Mouse (Mus musculus) hindbrain, embryonic 11.5 days (tissue): Measurements from ENCODE around the gene Tlr2. TPM values are rescaled to one million over a fixed set of nuclear protein-coding genes. Genes with fewer than 3 reads are reported as not detected.
A peak's percentile ranks its signal among the peaks of the same experiment; 100 is the strongest.
"Not testable (repeated sequence)": the region's sequence is repeated elsewhere in the genome, so short reads cannot be mapped to it uniquely, and the experiment has no call there.

ENCODE experiments used
- ATAC-seq: fragments of 200-750 bp; cut with Nextera tagmentation; 2 replicates; pipeline ENCODE4 v1.8.0; 2017; ENCODE audit warnings: mild to moderate bottlenecking, moderate TSS enrichment, moderate library complexity; ENCODE audit not compliant: low FRiP score
- DNase-seq: peaks from one replicate; pipeline ENCODE4 v3.0.0-alpha.2; 2015; ENCODE audit warnings: low spot score
- H3K27ac ChIP-seq: fragments of 300-500 bp; sonication (generic); 2 replicates; pipeline ENCODE4 v1.5.1; 2014; ENCODE audit warnings: mild to moderate bottlenecking, low read depth, low read length
- H3K27me3 ChIP-seq: fragments of 300-500 bp; sonication (generic); 2 replicates; pipeline ENCODE4 v1.6.1; 2014; ENCODE audit warnings: mild to moderate bottlenecking, low read length, moderate library complexity, mixed read lengths; ENCODE audit not compliant: control insufficient read depth, insufficient read depth
- H3K36me3 ChIP-seq: fragments of 300-500 bp; sonication (generic); 2 replicates; pipeline ENCODE4 v1.6.1; 2014; ENCODE audit warnings: mild to moderate bottlenecking, low read length, moderate library complexity, mixed read lengths; ENCODE audit not compliant: control insufficient read depth, insufficient read depth
- H3K4me1 ChIP-seq: fragments of 300-500 bp; sonication (generic); replicated peaks from 2 replicates; pipeline ENCODE4 v1.6.1; 2014; ENCODE audit warnings: low read length, mixed read lengths; ENCODE audit not compliant: control insufficient read depth, insufficient read depth
- H3K4me2 ChIP-seq: fragments of 300-500 bp; sonication (generic); replicated peaks from 2 replicates; pipeline ENCODE4 v1.6.1; 2014; ENCODE audit warnings: mild to moderate bottlenecking, low read depth, low read length
- H3K4me3 ChIP-seq: fragments of 300-500 bp; sonication (generic); 2 replicates; pipeline ENCODE4 v1.5.1; 2014; ENCODE audit warnings: low read depth, low read length
- H3K9ac ChIP-seq: fragments of 300-500 bp; sonication (generic); 2 replicates; pipeline ENCODE4 v1.6.1; 2014; ENCODE audit warnings: low read depth, low read length
- H3K9me3 ChIP-seq: fragments of 300-500 bp; sonication (generic); 2 replicates; pipeline ENCODE4 v1.6.1; 2016; ENCODE audit warnings: low read length; ENCODE audit not compliant: control insufficient read depth
- WGBS: fragments of 180-500 bp; shearing (Covaris S2); extraction: QIAGEN DNeasy Blood & Tissue Kit; methylation state at CpG from one replicate; pipeline ENCODE4 v1.1.7; 2014; 5-methylcytosine and 5-hydroxymethylcytosine counted together
- polyA plus RNA-seq: library from polyadenylated mRNA; unstranded; fragments of >200 nt; fragmentation: Nextera tagmentation; extraction: Ambion mirVana; gene quantifications from 2 replicates; pipeline ENCODE4 v1.2.1, GENCODE M21; 2014

The Tlr2 gene
- 1.5 and 2.0 TPM in 2 replicates for polyA plus RNA-seq

GRCm38 (mm10) chr3:83841095-83841850 is at the start of gene Tlr2:
Gene Tlr2, minus strand, starts transcription at chr3:83841767.
- Histone ChIP-seq H3K4me1 (peaks cover 2% of the 10 kb centered on the region; the same call in 1 of the 2 replicates), H3K27me3 (no peaks in the 10 kb centered on the region), H3K4me3 (peak within 1 kb of the TSS; percentile 52), H3K9ac (peak within 1 kb of the TSS; percentile 66), H3K36me3 (no peaks in the 10 kb centered on the region), H3K27ac (no peak within 1 kb of the TSS), H3K9me3 (no peaks in the 10 kb centered on the region), H3K4me2 (peak within 1 kb of the TSS; percentile 83)
- peak; percentile 68 for DNase-seq
- peak; percentile 84 for ATAC-seq
- WGBS = under 1% methylated on average over 35 of the region's 35 CpGs

GRCm38 (mm10) chr3:83885163-83885562 is 43.6 kb upstream of the Tlr2 start:
- H3K4me3 ChIP-seq = no peak overlapping the region
- ATAC-seq (no peak), DNase-seq (no peak)
- H3K27ac ChIP-seq = no peak overlapping the region
- no peaks in the 10 kb centered on the region for H3K27me3 ChIP-seq
- H3K4me1 ChIP-seq = no peaks in the 10 kb centered on the region
- H3K9me3 ChIP-seq = no peaks in the 10 kb centered on the region
- no peaks in the 10 kb centered on the region for H3K36me3 ChIP-seq
- no peak overlapping the region for H3K9ac ChIP-seq
- WGBS = 81% methylated on average over 2 of the region's 2 CpGs
- no peak overlapping the region for H3K4me2 ChIP-seq

GRCm38 (mm10) chr3:83879261-83880050 is 37.9 kb upstream of the Tlr2 start:
- not testable (repeated sequence) for H3K9me3 ChIP-seq, H3K4me2 ChIP-seq, H3K4me3 ChIP-seq, H3K4me1 ChIP-seq, DNase-seq, H3K27ac ChIP-seq, H3K36me3 ChIP-seq, ATAC-seq, H3K27me3 ChIP-seq, H3K9ac ChIP-seq
- 85% methylated on average over 5 of the region's 5 CpGs for WGBS

GRCm38 (mm10) chr3:83878801-83879200 is 37.2 kb upstream of the Tlr2 start:
- H3K27me3 ChIP-seq = no peaks in the 10 kb centered on the region
- H3K4me1 ChIP-seq = no peaks in the 10 kb centered on the region
- DNase-seq = no peak
- no peaks in the 10 kb centered on the region for H3K36me3 ChIP-seq
- no peak overlapping the region for H3K9ac ChIP-seq
- H3K4me3 ChIP-seq = no peak overlapping the region
- 92% methylated on average over 4 of the region's 4 CpGs for WGBS
- no peak overlapping the region for H3K27ac ChIP-seq
- no peak overlapping the region for H3K4me2 ChIP-seq
- H3K9me3 ChIP-seq = no peaks in the 10 kb centered on the region
- no peak for ATAC-seq

- H3K9me3 ChIP-seq = no peaks in the 10 kb centered on the region
- 76% methylated on average over 4 of the region's 4 CpGs for WGBS
- no peak overlapping the region for H3K27ac ChIP-seq
- no peak overlapping the region for H3K4me3 ChIP-seq
- ATAC-seq (no peak), DNase-seq (no peak)
- no peaks in the 10 kb centered on the region for H3K4me1 ChIP-seq
- no peaks in the 10 kb centered on the region for H3K36me3 ChIP-seq
- no peak overlapping the region for H3K4me2 ChIP-seq
- no peak overlapping the region for H3K9ac ChIP-seq
- no peaks in the 10 kb centered on the region for H3K27me3 ChIP-seq
These were observed 34.7 kb upstream of the Tlr2 start for GRCm38 (mm10) chr3:83876299-83876698.

- not testable (repeated sequence) for H3K27me3 ChIP-seq, H3K4me3 ChIP-seq, H3K27ac ChIP-seq, DNase-seq, H3K9ac ChIP-seq, H3K9me3 ChIP-seq, H3K4me2 ChIP-seq, H3K4me1 ChIP-seq, H3K36me3 ChIP-seq, ATAC-seq
- WGBS = 92% methylated on average over 2 of the region's 2 CpGs
These were observed 33.5 kb upstream of the Tlr2 start for GRCm38 (mm10) chr3:83875078-83875477.

GRCm38 (mm10) chr3:83872853-83873252 is 31.3 kb upstream of the Tlr2 start:
- H3K27ac ChIP-seq, H3K4me1 ChIP-seq, H3K4me2 ChIP-seq, H3K27me3 ChIP-seq, H3K36me3 ChIP-seq, ATAC-seq, H3K9ac ChIP-seq, H3K9me3 ChIP-seq, H3K4me3 ChIP-seq, DNase-seq: not testable (repeated sequence)
- WGBS = 90% methylated on average over 2 of the region's 2 CpGs

- H3K27me3 ChIP-seq, H3K4me3 ChIP-seq, ATAC-seq, H3K36me3 ChIP-seq, H3K9me3 ChIP-seq, H3K27ac ChIP-seq, H3K9ac ChIP-seq, DNase-seq, H3K4me2 ChIP-seq, H3K4me1 ChIP-seq: not testable (repeated sequence)
- WGBS = 96% methylated on average over 4 of the region's 4 CpGs
These were observed 30.4 kb upstream of the Tlr2 start for GRCm38 (mm10) chr3:83871962-83872361.
